In the genomic region with DNA sequence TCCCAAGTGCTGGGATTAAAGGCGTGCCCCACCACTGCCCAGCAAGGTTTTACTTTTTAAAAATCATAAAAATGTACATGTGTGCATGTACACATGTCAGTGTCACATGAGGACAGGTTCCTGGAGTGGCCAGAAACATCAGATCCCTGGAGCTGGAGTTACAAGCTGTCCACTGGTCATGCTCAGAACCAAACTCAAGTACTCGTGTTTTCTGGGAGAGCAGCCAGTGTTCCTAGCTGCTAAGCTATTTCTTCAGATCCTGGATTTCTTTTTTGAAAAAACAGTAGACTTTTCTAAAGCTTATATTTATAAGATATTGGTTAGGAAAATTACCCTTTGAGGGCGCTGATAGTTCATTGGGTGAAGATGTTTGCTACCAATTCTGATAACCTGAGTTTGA, we compare ENCODE assay signal across 15 mouse cellular contexts.
"Had no signal": no experiment of that assay in that cellular context is flagged by ENCODE, and none has a peak within 500 bp of the region (broad histone marks: within the 10 kb centered on the region; RNA-seq: fewer than 3 reads in every experiment).

No protein-coding gene starts in this region.

- H3K27me3 ChIP-seq: neural tube, embryonic 15.5 days; stomach, embryonic 15.5 days had no signal

- DNase-seq: retina, postnatal 1 day; right cerebral cortex, adult 18-20 months; right cerebral cortex, postnatal 14 days; right cerebral cortex, postnatal 25 days; right cerebral cortex, postnatal 4 days; spleen, adult 18-20 months; thymus, adult 18-20 months; thymus, adult 2 months; thymus, postnatal 14 days; thymus, postnatal 25 days; thymus, postnatal 36 days; thymus, postnatal 4 days had no signal

- H3K9me3 ChIP-seq: neural tube, embryonic 15.5 days; stomach, embryonic 15.5 days had no signal

- H3K4me2 ChIP-seq: stomach, embryonic 15.5 days had no signal

- H3K4me3 ChIP-seq: neural tube, embryonic 15.5 days; stomach, embryonic 15.5 days had no signal

- H3K9ac ChIP-seq: neural tube, embryonic 15.5 days; stomach, embryonic 15.5 days had no signal

- H3K27ac ChIP-seq: neural tube, embryonic 15.5 days; stomach, embryonic 15.5 days; stomach, postnatal 0 days had no signal
